Mouse (Mus musculus) midbrain, embryonic 14.5 days (tissue): Measurements from ENCODE around the gene Zfp668. TPM values are rescaled to one million over a fixed set of nuclear protein-coding genes. Genes with fewer than 3 reads are reported as not detected.

ENCODE experiments used
- ATAC-seq: fragments of 200-750 bp; cut with Nextera tagmentation; 2 replicates; pipeline ENCODE4 v1.8.0; 2017; ENCODE audit warnings: moderate number of reproducible peaks, moderate library complexity; ENCODE audit not compliant: low FRiP score, low TSS enrichment
- DNase-seq: peaks from one replicate; pipeline ENCODE4 v3.0.0-alpha.2; 2015
- H3K27ac ChIP-seq: fragments of 300-500 bp; sonication (generic); replicated peaks from 2 replicates; pipeline ENCODE4 v1.5.1; 2014; ENCODE audit warnings: mild to moderate bottlenecking, low read depth, low read length, moderate library complexity
- H3K27me3 ChIP-seq: fragments of 300-500 bp; sonication (generic); 2 replicates; pipeline ENCODE4 v1.6.1; 2014; ENCODE audit warnings: low read length, control low read depth, mixed read lengths; ENCODE audit not compliant: control insufficient read depth, insufficient read depth
- H3K36me3 ChIP-seq: fragments of 300-500 bp; sonication (generic); 2 replicates; pipeline ENCODE4 v1.6.1; 2014; ENCODE audit warnings: low read length, control low read depth; ENCODE audit not compliant: control insufficient read depth, insufficient read depth
- H3K4me1 ChIP-seq: fragments of 300-500 bp; sonication (generic); 2 replicates; pipeline ENCODE4 v1.6.1; 2014; ENCODE audit warnings: mild to moderate bottlenecking, antibody characterized with exemption, low read length, control low read depth; ENCODE audit not compliant: control insufficient read depth, insufficient read depth
- H3K4me2 ChIP-seq: fragments of 300-500 bp; sonication (generic); 2 replicates; pipeline ENCODE4 v1.6.1; 2014; ENCODE audit warnings: mild to moderate bottlenecking, low read length, moderate library complexity
- H3K4me3 ChIP-seq: fragments of 300-500 bp; sonication (generic); replicated peaks from 2 replicates; pipeline ENCODE4 v1.5.1; 2014; ENCODE audit warnings: low read depth, low read length
- H3K9ac ChIP-seq: fragments of 300-500 bp; sonication (generic); replicated peaks from 2 replicates; pipeline ENCODE4 v1.6.1; 2014; ENCODE audit warnings: mild to moderate bottlenecking, low read length, moderate library complexity
- H3K9me3 ChIP-seq: fragments of 300-500 bp; sonication (generic); 2 replicates; pipeline ENCODE4 v1.6.1; 2016; ENCODE audit warnings: low read length, control low read depth, mixed read lengths; ENCODE audit not compliant: control insufficient read depth
- WGBS: fragments of 180-500 bp; shearing (Covaris S2); extraction: QIAGEN DNeasy Blood & Tissue Kit; methylation state at CpG from one replicate; pipeline ENCODE4 v1.1.7; 2014; 5-methylcytosine and 5-hydroxymethylcytosine counted together
- polyA plus RNA-seq: library from polyadenylated mRNA; unstranded; fragments of >200 nt; fragmentation: Nextera tagmentation; extraction: Ambion mirVana; gene quantifications from 2 replicates; pipeline ENCODE4 v1.2.1, GENCODE M21; 2014

Zfp668 gene
- polyA plus RNA-seq, 1 experiment from 2014 or later, result 32.0 TPM

DNA sequence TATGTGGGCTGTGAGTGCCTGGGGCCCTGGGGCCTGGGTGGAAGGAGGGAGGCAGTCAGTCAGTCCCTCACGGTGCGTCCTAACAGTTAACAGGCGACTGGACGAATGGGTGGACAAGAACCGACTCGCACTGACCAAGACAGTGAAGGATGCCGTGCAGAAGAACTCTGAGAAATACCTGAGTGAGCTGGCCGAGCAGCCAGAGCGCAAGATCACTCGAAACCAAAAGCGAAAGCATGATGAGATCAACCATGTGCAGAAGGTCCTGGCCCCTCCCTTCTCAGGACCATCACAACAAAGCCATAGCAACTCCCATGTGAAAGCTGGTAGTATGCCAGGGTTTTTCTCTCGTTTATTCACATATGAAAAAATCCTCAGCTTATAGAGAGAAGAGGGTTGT is 38.7 kb upstream of the Zfp668 start:
- H3K27me3 ChIP-seq, result no peaks in the 10 kb centered on the region
- H3K9me3 ChIP-seq, result no peaks in the 10 kb centered on the region
- no peak overlapping the region for H3K4me2 ChIP-seq
- DNase-seq (no peak), ATAC-seq (no peak)
- H3K36me3 ChIP-seq, result peaks cover 37% of the 10 kb centered on the region
- H3K4me3 ChIP-seq, result no peak overlapping the region
- 96% methylated on average over 12 of the region's 12 CpGs for WGBS
- no peak overlapping the region for H3K27ac ChIP-seq
- H3K4me1 ChIP-seq, result peaks cover 9% of the 10 kb centered on the region
- H3K9ac ChIP-seq, result no peak overlapping the region

DNA sequence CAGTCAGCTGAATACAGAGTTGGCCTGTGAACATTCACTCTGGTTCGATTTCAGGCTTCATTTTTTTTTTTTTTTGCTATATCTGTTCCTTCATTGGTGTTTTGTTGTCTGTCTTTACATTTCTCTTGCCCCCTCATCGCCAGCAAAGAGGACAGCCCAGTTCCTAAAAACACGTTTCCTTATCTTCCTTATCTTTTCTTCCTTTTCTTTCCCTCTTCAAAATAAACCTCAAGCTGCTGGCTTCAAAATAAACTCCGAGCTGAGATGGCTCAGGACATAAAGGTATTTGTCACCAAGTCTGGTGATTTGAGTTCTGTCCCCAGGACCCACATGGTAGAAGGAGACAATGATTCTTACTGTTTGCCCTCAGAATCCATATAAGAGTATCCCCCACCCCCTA is 36.3 kb upstream of the Zfp668 start:
- H3K36me3 ChIP-seq, result peaks cover 42% of the 10 kb centered on the region
- no peaks in the 10 kb centered on the region for H3K27me3 ChIP-seq
- H3K4me1 ChIP-seq, result peaks cover 9% of the 10 kb centered on the region
- 29% methylated on average over 4 of the region's 4 CpGs for WGBS
- H3K27ac ChIP-seq, result peak overlapping the region; percentile 85
- ATAC-seq (no peak), DNase-seq (no peak)
- H3K9me3 ChIP-seq, result no peaks in the 10 kb centered on the region
- H3K9ac ChIP-seq, result peak overlapping the region; percentile 75
- peak overlapping the region; percentile 74 for H3K4me2 ChIP-seq
- peak overlapping the region; percentile 90 for H3K4me3 ChIP-seq

DNA sequence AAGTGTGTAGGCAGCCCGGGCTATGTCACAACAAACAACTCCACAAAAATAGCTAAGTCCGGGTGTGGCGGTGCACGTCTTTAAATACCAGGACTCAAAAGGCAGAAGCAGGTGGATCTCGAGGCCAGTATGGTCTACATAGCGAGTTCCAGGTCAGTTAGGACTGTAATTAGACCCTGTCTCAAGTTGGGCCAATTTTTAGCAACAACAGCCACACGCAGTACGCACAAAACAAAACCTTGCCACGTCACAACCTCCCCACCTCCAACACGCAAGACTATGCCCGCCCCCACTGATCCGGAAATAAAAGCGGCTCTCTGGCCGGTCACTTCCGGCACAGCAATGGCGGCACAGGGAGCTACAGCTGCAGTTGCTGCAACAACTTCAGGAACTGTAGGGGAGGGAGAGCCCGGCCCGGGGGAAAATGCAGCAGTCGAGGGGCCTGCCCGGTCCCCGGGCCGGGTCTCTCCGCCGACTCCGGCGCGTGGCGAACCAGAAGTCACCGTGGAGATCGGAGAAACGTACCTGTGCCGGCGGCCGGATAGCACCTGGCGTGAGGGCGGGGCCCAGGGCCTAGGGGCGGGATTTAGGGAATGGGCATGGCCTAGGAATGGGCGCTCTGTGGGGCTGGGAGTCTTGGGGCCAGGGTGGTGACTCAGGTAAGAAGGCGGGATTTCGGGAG is 35.7 kb upstream of the Zfp668 start, which contains the start of gene Kat8:
Kat8 (plus strand) TSS at position 327 of the 682 bp plus-strand sequence.
- H3K27ac ChIP-seq, result peak within 1 kb of the TSS; percentile 85
- 1% methylated on average over 40 of the region's 40 CpGs for WGBS
- DNase-seq (peak; percentile 97), ATAC-seq (peak; percentile 95)
- peak within 1 kb of the TSS; percentile 74 for H3K4me2 ChIP-seq
- peak within 1 kb of the TSS; percentile 90 for H3K4me3 ChIP-seq
- H3K36me3 ChIP-seq, result peaks cover 43% of the 10 kb centered on the region
- no peaks in the 10 kb centered on the region for H3K9me3 ChIP-seq
- no peaks in the 10 kb centered on the region for H3K27me3 ChIP-seq
- H3K9ac ChIP-seq, result peak within 1 kb of the TSS; percentile 75
- peaks cover 9% of the 10 kb centered on the region for H3K4me1 ChIP-seq

- no peak overlapping the region for H3K27ac ChIP-seq
- no peaks in the 10 kb centered on the region for H3K27me3 ChIP-seq
- ATAC-seq, result no peak
- H3K9me3 ChIP-seq, result no peaks in the 10 kb centered on the region
- H3K4me2 ChIP-seq, result no peak overlapping the region
- WGBS, result 89% methylated on average over 4 of the region's 4 CpGs
- H3K4me3 ChIP-seq, result no peak overlapping the region
- H3K9ac ChIP-seq, result no peak overlapping the region
- peaks cover 14% of the 10 kb centered on the region for H3K4me1 ChIP-seq
- H3K36me3 ChIP-seq, result peaks cover 40% of the 10 kb centered on the region
- DNase-seq, result no peak
Observed at GRCm38 (mm10) chr7:127908656-127909055, 32.0 kb upstream of the Zfp668 start.

DNA sequence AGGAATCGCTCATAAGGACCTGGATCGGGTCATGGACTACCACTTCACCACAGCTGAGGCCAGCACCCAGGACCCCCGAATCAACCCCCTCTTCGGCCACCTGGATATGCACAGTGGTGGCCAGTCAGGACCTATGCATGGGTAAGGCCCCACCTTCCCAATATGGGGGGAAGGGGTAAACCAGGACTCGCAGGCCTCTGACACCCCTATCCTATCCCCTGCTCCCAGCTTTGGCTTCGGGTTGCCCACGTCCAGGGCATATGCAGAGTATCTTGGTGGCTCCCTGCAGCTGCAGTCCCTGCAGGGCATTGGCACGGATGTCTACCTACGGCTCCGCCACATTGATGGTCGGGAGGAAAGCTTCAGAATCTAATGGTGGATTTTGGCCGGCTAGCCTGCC is 31.3 kb upstream of the Zfp668 start:
- no peaks in the 10 kb centered on the region for H3K27me3 ChIP-seq
- no peak overlapping the region for H3K4me2 ChIP-seq
- WGBS, result 95% methylated on average over 12 of the region's 12 CpGs
- H3K36me3 ChIP-seq, result peaks cover 40% of the 10 kb centered on the region
- no peak overlapping the region for H3K27ac ChIP-seq
- ATAC-seq (no peak), DNase-seq (no peak)
- peaks cover 10% of the 10 kb centered on the region for H3K4me1 ChIP-seq
- H3K9ac ChIP-seq, result no peak overlapping the region
- no peaks in the 10 kb centered on the region for H3K9me3 ChIP-seq
- no peak overlapping the region for H3K4me3 ChIP-seq

- 9% methylated on average over 38 of the region's 38 CpGs for WGBS
- H3K4me2 ChIP-seq, result peak within 1 kb of the TSS; percentile 66
- ATAC-seq (peak; percentile 89), DNase-seq (peak; percentile 88)
- H3K4me3 ChIP-seq, result peak within 1 kb of the TSS; percentile 50
- H3K9me3 ChIP-seq, result no peaks in the 10 kb centered on the region
- peaks cover 6% of the 10 kb centered on the region; the same call in 1 of the 2 replicates for H3K4me1 ChIP-seq
- H3K27me3 ChIP-seq, result no peaks in the 10 kb centered on the region
- peak within 1 kb of the TSS; percentile 75 for H3K27ac ChIP-seq
- H3K9ac ChIP-seq, result peak within 1 kb of the TSS; percentile 70
- peaks cover 39% of the 10 kb centered on the region for H3K36me3 ChIP-seq
Observed at GRCm38 (mm10) chr7:127903971-127904796, 27.6 kb upstream of the Zfp668 start, which contains the start of gene Bckdk. Gene Bckdk, plus strand, starts transcription at chr7:127904082.

DNA sequence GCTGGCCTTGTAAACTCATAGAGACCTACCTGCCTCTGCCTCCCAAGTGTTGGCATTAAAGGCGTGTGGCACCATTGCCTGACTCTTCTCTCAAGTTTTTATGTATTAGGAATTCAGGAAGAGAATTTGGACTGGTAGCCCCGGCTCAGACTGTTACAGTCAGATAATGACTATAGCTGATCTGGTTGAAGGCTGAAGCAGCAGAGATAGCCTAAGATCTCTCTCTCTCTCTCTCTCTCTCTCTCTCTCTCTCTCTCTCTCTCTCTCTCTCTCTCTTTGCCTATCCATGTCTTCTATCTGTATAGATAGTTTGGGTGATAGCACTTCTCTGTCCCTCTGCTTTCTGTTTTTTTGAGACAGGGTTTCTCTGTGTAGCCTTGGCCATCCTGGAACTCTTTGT is 25.1 kb upstream of the Zfp668 start:
- ATAC-seq, result no peak

DNA sequence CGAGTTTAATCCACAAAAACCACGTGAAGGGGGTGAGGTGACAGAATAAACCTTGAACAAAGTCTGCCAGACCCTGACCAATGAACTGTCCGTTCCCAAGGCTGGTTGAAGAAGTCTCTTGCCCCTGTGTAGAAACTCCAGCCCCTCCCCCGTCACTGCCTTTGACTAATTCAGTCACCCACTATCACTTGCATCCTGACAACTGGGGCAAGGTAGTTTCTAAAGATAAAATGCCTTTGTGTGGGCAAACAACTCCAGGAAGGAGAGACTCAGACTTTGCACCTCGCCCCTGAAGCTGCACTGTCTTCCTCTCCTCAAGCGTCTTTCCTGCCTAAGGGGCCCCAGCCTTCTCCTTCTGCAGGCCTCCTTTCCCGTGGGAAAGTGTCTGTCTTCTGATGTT is 23.4 kb upstream of the Zfp668 start:
- H3K27ac ChIP-seq, result no peak overlapping the region
- no peak overlapping the region for H3K4me3 ChIP-seq
- H3K9me3 ChIP-seq, result no peaks in the 10 kb centered on the region
- no peaks in the 10 kb centered on the region for H3K36me3 ChIP-seq
- DNase-seq (no peak), ATAC-seq (no peak)
- H3K4me1 ChIP-seq, result peaks cover 7% of the 10 kb centered on the region; the same call in 1 of the 2 replicates
- H3K27me3 ChIP-seq, result no peaks in the 10 kb centered on the region
- H3K9ac ChIP-seq, result no peak overlapping the region
- no peak overlapping the region for H3K4me2 ChIP-seq
- WGBS, result 50% methylated on average over 7 of the region's 7 CpGs

More for the DNA sequence above, 25.1 kb upstream of the Zfp668 start:
- no peak for DNase-seq
- Histone ChIP-seq H3K27ac (no peak overlapping the region), H3K9ac (no peak overlapping the region), H3K9me3 (no peaks in the 10 kb centered on the region), H3K4me3 (no peak overlapping the region), H3K27me3 (no peaks in the 10 kb centered on the region), H3K4me1 (peaks cover 6% of the 10 kb centered on the region; the same call in 1 of the 2 replicates), H3K36me3 (peaks cover 15% of the 10 kb centered on the region), H3K4me2 (no peak overlapping the region)
- WGBS, result 73% methylated on average over 2 of the region's 2 CpGs
